Mouse (Mus musculus): ENCODE measurements around the gene Kank4. TPM values are rescaled to one million over a fixed set of nuclear protein-coding genes. Genes with fewer than 3 reads are reported as not detected.
"Not testable (repeated sequence)": the region's sequence is repeated elsewhere in the genome, so short reads cannot be mapped to it uniquely, and the experiment has no call there.

Gene Kank4
- total RNA-seq (2021), result 1 to 10 TPM; 7.0 to 7.7 TPM
- long read RNA-seq, experiment 1, partial matches to known transcripts, result 3 of 4 reads
- long read RNA-seq, experiment 1, other reads (novel, unspliced or antisense), result 1 of 4 reads
- long read RNA-seq, experiment 2, partial matches to known transcripts, result 2 of 3 reads
- long read RNA-seq, experiment 2, other reads (novel, unspliced or antisense), result 1 of 3 reads

DNA sequence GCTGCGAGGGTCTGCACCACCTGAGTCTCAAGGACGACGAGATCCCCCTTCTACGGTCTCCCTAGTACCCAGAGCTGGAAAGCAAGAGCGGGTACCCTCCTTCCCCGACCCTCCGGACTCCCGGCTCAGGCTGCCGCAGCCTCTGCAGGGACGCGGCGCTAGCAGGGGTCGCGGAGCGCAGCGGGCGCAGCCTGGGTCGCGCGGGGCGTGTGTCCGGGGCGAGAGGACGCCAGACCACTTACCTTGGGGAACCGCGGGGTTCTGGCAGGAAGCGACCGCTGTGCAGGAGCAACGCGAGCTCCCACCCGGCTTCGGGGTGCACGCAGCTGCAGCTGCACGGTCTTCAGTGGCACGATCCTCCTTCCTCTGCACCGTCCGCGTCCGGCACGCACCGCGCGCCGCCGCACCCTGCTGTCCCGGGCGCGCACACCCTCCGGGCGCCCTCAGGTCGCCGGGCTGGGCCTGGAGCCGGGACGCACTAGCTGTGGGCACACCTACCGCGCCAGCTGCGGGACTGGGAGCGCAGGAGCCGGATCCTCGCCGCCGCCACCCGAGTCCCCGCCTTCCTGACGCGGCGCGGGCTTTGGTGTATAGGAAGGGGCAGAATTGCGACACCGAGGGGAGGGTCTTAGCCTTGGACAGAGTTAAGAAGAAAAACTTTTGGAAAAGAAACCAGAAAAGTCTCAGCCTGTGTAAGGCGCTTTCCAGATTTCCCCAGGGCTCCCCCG lies at the start of gene Kank4:
Gene Kank4 (minus strand): TSS at position 354 of the 728 bp plus-strand sequence.
- peak; percentile 44 to 61 for DNase-seq (ENCODE audit: low spot score in 2 of 2)

DNA sequence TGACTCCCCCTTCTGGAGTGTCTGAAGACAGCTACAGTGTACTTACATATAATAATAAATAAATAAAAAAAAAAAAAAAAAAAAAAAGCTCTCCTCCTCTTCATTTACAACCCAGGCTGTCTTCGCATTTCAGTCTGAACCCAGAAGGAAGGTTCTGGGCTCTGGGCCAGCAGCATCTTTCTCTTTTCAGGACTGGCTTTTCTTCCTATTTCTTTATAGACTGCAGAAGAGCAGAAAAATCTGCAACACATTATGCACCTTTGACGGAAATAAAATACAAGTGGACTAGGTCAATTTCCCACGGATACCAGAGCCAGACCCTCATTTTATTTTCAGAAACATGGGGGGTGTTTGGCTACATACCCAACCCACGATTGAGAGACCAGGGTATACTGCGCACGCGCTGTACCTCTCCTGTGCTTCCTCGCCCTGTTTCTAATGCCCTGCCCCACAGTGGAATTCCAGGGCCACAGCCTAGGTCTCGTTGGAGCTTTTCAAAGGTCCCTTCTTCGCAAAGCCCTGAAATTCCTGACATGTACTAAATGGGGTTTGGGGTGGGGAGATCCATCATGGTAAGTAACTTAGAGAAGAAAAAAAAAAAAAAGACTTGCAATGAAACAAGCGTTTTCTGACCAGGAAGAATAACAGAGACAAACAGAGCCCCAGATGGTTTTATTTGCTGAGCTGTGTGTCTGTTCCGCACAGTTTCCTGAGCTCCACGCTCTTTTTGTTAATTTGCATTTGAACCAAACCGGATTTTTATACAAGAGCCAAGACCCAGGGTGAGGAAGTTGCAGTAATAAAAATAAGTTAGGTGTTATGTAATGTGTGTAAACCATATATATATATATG lies 48.3 kb upstream of the Kank4 start:
- DNase-seq (ENCODE audit: low spot score in 2 of 2), result peak in 1 of 2 experiments; percentile 33

DNA sequence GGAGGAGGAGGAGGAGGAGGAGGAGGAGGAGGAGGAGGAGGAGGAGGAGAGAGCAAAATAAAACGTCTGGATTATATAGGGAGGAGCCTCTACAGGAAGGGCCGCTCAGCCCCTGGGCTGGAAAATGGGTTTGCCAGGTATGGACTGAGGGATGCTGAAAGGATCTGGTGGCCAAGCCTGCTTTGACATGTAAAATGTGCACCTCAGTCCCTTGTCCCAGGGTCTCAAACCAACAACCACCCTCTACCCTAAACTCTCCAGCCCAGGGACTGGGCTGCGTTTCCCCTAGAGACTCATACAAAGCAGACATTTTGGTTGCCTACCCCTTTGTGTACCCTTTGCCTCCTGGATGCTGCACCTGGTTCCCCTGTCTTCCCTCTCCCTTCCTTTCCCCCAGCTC lies 47.2 kb upstream of the Kank4 start:
- no peak for DNase-seq (ENCODE audit: low spot score in 2 of 2)

DNA sequence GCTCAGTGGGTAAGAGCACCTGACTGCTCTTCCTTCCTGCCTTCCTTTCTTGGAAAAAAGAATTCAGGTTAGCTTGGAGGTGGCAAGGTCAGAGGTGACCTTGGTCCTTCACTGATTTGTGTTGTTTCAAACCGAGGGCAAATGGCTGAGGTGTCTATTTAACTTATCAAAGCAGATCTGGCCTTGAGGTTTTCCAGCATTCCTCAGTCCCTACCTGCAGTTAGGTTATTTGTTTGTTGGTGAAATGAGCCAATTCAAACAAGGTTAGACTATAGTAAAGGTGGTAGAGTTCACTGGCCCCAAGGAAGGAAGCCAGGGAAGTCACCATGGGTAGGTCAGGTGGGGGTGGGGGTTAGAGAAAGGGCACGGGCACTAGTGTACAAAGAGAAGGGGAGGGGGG lies 46.8 kb upstream of the Kank4 start:
- DNase-seq (ENCODE audit: low spot score in 2 of 2), result no peak

DNA sequence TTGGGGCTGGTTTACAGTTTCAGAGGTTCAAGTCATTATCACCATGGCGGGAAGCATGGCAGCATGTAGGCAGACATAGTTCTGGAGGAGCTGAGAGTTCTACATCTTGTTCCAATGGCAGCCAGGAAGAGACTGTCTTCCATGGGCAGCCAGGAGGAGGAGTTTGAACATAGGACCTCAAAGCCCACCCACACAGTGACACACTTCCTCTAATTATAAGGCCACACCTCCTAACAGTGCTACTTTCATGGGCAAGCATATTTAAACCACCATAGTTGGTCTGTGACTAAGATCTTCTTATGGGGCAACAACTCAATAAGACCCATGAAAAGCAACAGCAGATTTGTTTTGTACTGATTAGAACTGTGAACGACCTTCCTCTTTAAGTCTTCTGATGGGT lies 46.1 kb upstream of the Kank4 start:
- no peak for DNase-seq (ENCODE audit: low spot score in 2 of 2)

DNA sequence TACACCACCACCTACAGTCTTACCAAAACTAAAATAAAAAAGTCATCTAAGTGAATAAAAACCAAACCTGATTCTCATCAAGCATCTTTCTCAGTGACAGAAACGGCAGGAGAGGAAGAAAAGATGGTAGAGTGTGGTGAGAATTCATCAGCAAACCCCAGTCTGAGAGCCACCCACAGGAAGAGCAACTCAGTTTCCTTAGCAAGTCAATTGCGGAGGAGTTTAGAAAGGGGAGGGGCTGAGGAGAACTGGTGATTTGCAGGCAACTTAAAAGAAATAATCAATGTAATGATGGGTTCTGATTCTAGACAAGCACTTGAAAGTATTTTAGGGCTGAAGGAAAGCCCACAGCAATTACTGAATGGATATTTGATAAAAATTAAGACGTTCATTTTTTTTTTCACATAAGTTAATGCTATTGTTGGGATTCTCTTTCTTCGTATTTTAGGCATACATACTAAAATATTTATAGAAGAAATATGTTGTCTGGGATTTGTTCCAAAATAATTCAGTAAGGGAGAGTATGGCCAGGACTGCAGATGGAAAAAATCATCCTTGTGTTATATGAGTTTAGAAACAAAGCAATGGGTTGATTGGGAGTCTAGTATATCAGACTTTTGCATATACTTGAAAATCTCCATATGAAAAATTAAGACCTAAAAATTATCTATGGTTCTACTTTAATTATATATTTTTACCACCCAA lies 41.0 kb upstream of the Kank4 start:
- no peak for DNase-seq (ENCODE audit: low spot score in 2 of 2)

DNA sequence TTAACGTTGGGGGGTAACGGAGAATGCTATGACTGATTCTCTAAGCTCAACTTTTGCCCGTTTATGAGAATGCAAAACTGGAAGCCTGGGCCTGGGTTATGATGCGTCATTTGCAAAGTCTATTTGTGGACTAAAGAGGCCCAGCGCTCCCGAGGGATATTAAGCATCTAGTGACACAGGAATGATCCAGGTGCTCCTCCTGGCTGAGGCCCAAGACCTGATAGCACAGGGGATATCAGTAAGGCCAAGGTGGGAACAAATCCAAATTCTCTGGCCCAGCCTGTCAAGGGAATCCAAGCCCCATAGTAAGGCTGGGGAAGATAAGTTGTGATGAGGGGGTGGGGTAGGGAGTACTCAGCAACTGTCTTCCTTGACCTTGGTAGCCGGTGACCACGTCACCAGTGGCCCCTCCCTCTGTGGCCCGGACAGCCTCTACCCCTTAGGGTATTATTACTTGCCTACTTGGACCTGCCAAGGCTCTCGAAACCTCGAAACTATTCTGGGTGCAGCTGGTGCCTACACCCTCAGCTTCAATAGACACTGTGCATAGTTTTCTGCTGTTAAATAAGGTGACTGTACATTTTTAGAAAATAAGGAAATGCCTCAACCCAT lies 39.8 kb upstream of the Kank4 start:
- DNase-seq (ENCODE audit: low spot score in 2 of 2), result no peak

DNA sequence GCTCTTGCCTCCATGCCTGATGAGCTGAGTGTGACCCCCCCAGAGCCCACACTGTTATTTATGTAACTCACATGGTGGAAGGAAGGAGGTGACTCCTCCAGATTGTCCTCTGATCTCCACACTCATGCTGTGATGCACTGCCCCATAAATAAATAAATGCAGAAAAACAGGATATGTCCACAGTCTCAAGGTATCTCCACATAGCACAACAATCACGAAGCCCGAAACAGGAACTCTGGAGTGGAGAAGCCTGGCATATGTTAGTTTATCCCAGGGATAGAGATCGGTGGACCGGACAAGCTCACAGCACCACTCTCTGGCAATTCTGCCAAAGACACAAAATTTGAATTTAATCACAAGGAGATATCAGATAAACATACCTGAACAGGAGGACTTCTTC lies 36.6 kb upstream of the Kank4 start:
- no peak for DNase-seq (ENCODE audit: low spot score in 2 of 2)

DNA sequence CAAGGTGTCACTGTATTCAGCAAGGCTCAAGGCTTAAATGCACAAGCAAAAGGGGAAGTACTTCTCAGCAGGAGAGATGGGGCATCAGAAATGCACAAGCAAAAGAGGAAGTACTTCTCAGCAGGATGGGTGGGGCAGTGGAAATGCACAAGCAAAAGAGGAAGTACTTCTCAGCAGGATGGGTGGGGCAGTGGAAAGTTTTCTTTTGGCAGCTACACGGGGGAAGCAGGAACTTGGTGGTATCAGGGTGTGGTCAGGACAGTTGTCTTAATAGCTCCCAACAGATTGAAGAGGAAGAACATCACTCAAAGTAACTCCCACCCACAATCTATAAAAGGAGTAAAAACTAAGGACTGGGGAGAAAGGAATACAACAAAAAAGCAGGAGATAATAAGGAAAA lies 33.1 kb upstream of the Kank4 start:
- DNase-seq (ENCODE audit: low spot score in 2 of 2), result not testable (repeated sequence)

DNA sequence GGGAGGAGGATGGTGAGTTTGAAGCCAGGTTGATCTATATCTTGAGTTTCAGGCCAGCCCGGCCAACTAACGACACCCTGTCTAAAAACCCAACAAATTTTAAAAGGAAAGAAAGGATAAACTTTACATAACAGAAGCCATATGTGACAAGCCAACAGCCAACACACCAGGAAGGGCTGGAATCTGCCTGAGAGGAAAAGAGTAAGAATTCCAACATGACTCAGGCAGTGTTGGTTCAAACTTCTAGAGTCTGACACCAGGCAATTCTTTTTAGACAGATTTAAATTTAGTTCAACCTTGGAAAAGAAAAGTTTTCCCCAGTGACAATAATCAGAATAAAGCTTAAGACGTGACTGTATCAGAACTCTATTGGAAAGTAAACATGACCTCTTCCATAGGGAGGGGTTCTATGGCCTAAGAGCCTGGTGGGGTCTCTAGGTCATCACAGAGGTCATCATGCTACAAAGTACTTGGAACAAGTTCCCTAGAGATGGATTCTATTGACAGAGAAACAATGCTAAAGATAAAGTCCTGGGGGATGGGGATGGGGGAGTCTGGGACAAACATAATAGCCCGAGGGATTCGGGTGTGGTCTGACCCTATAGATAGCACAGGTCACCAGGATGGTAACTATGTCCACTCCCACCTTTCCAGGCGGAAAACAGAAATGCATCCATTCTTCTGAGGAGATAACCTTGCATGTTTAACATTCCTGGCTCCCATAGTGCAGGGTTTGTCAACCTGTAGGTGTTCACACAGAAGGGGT lies 30.0 kb upstream of the Kank4 start:
- DNase-seq (ENCODE audit: low spot score in 2 of 2), result no peak

DNA sequence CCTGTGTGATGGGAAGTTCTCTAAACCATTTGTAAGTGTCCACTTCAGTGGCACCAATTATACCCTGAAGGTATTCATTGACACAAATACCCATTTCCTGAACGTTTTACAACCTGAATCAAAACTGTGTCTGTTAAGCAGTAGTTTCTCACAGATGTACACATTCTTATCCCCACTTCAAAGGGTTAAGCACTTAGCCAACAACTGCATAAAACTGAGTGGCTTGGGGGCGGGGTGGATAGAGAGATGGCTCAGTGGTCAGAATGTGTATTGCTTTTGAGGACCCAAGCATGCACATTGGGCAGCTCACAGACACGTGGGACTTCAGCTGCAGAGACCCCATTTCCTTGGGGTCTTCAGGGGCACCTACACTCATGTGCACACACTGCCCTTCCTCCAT lies 29.1 kb upstream of the Kank4 start:
- DNase-seq (ENCODE audit: low spot score in 2 of 2), result no peak

DNA sequence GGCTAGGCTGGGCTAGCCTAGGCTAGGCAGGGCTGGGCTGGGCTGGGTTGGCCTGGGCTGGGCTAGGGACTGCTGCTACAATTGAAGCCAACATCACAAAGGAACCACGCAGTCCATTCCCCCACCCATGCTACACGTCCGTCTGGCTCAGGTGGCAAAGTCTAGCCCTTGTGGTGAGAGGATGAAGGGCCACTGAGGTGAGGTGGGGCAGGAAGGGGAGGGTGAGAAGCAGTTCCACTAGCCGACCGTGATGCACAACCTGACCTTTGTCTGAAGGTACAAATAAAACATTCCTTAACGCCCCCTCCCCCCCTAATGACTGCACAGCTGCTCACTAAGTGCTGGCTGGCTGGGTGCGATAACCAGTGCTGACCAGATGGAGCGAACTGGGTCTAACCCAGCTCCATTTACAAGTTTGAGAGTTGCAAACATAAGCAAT lies 28.4 kb upstream of the Kank4 start:
- DNase-seq (ENCODE audit: low spot score in 2 of 2), result no peak

DNA sequence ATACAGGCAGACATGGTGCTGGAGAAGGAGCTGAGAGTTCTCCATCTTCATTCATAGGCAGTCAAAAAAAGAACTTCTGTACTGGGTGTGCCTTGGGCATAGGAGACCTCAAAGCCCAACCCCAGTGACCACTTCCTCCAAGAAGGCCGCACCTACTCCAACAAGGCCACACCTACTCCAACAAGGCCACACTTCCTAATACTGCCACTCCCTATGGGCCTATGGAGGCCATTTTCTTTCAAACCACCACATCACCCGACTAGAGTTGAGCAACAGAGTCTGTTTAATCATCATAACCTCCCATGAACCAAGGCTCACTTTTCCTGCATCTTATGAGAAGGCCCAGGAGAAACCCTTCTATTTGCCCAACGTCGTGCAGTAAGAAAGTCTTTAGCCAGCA lies 27.9 kb upstream of the Kank4 start:
- no peak for DNase-seq (ENCODE audit: low spot score in 2 of 2)

DNA sequence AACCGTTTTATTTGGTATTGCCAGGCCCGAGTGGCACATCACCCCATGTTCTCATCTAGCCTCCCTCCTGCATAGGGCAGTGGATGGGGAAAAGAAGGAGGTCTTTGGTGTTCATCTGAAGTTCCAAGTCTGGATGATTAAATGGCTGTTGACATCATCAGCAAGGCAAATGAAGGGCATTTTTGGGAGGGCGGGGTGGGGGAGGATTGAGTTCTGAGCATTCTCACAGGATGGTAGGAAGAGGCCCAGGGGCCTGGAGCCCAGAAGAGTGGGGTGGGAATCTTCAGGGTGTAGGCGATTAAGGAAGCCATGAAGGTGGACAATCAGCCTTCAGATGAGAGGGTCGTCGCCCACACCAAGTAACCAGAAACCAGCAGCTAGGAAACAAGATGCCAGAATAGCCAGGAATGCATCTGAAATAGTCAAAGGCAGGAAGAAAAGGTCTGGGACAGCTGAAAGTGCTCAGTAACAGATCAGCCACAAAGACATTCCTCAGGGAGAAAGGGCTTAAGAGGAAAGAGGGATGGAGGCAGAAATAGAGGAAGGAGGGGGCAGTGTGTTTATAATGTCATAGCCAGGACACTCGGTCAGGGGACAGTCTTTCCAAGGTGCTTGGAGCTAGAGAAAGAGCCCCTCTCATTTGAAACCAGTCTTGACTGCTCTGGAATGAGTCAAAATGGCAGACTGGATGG lies 26.7 kb upstream of the Kank4 start:
- DNase-seq (ENCODE audit: low spot score in 2 of 2), result no peak

DNA sequence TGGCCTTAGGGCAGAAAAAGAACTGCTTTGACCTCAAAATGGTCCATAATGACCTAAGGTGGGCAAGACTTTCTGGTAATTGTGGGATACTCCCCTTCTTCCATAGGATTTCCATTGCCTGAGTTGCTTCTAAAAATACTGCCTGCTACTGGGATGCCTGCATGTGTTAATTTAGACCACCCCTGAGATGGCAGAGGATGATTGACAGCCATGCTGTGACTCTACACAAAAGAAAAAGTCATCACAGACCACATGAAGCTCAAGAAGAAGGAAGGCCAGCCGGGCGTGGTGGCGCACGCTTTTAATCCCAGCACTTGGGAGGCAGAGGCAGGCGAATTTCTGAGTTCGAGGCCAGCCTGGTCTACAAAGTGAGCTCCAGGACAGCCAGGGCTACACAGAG lies 23.9 kb upstream of the Kank4 start:
- DNase-seq (ENCODE audit: low spot score in 2 of 2), result not testable (repeated sequence)

DNA sequence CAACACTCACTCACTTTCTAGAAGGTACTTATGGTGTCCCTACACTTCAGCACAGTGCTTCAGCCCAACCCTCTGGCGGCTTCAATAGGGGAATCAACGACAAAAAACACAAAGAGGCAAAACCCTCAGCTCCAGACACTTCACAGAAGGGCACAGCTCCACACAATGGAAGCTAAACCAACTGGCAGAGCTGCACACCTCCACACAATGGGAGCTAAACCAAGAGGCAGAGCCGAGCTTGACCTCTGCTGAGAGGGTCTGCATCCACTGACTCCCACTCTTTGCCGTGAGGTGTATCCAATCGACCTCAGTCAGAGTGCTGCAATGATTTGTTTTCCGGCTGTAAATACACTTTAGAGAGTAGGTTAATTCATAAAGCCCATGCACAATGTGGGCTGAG lies 23.2 kb upstream of the Kank4 start:
- no peak for DNase-seq (ENCODE audit: low spot score in 2 of 2)

DNA sequence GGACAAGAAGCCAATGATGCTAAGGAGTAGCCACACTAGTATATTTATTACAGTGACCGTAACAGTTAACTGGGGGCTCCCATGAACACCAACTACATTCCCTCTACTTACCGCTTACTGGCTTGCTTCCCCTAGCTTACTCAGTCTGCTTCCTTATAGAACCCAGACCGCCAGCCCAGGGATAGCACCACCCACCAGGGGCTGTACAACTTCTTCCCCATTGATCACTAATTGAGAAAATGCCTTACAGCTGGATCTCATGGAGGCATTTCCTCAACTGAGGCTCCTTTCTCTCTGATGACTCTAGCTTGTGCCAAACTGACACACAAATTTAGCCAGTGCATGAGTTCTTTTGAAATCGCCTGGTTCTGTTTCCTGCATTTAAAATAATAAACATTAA lies 21.6 kb upstream of the Kank4 start:
- no peak for DNase-seq (ENCODE audit: low spot score in 2 of 2)

DNA sequence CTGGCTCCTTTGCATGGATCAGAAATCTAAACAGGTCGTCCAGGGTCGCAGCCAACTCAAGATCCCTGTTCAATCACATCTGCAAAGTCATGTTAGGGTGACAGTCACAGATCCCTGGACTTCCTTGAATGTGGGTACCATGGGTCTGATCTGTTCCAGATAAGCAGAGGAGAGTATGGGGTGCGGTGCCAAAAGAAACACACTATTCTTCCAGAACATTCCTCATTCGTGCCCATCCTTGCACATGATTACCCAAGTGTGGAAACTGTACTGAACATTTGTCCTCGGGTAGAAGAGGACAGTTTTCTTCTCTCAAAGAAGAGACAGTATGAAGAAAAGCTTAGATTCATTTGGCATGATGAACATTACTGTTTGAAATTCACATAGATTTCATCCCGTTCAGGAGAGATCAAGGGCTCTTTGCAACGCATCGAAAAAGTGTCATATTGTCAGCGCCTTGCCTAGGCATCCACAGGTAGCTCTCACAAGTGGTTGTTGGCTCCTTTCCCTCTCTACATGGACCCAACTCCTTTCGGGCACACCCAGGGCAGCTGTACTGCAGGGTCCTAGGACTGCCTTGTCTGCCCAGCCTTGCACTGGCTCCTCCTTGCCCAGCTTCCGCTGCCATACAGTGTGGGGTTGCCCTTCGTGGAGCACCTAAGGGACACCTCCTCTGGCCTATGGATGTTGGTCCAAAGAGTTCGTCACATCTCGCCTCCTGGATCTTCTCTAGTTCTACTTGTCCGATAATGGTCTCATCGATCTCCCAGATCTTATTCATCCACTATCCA lies 20.6 kb upstream of the Kank4 start:
- DNase-seq (ENCODE audit: low spot score in 2 of 2), result no peak

DNA sequence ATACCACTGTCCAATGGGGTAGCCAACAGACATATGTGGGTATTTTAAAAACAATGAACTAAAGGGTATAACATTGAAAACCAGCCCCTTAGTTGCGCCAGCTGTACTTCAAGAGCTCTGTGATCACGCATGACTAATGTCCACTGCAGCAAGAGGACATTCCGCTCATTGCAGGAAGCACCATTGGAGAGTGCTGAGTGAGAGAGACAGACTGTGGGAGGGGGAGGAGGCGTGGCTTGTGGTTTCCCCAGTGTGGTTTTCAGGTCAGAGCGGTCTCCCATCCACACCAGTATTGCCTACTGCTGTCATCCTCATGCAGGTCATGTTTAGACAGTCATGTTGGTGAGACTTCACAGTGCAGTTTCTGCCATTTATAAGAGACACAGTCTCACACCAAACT lies 19.2 kb upstream of the Kank4 start:
- DNase-seq (ENCODE audit: low spot score in 2 of 2), result no peak
